Mouse (Mus musculus) myocyte (in vitro differentiated cells): ENCODE results near the gene Rtl8c. TPM values are rescaled to one million over a fixed set of nuclear protein-coding genes. Genes with fewer than 3 reads are reported as not detected.
"Not testable (repeated sequence)": the region's sequence is repeated elsewhere in the genome, so short reads cannot be mapped to it uniquely, and the experiment has no call there.

ENCODE experiments used
- H3K27me3 ChIP-seq: one replicate; pipeline ENCODE4 v1.6.1; 2011; ENCODE audit not compliant: control insufficient read depth, insufficient read depth, insufficient read length
- H3K36me3 ChIP-seq: one replicate; pipeline ENCODE4 v1.6.1; 2011; ENCODE audit not compliant: control insufficient read depth, insufficient read depth
- H3K4me2 ChIP-seq: one replicate; pipeline ENCODE4 v1.6.1; 2011; ENCODE audit warnings: low read depth, control low read depth
- H3K4me3 ChIP-seq: one replicate; pipeline ENCODE4 v1.5.1; 2011; ENCODE audit warnings: mild to moderate bottlenecking, control low read depth, moderate library complexity
- H3K79me2 ChIP-seq: one replicate; pipeline ENCODE4 v1.6.1; 2011; ENCODE audit not compliant: control insufficient read depth, insufficient read depth
- H3ac ChIP-seq: one replicate; pipeline ENCODE4 v1.6.1; 2011; ENCODE audit not compliant: control insufficient read depth, insufficient read length
- CEBPB ChIP-seq: IDR thresholded peaks from 2 replicates; pipeline ENCODE4 v1.6.1; 2011; ENCODE audit warnings: mild to moderate bottlenecking, moderate library complexity; ENCODE audit not compliant: poor library complexity, insufficient read depth, severe bottlenecking
- E2F4 ChIP-seq: IDR thresholded peaks from one replicate; pipeline ENCODE4 v1.6.1; 2011; ENCODE audit warnings: mild to moderate bottlenecking, control low read depth, moderate library complexity; ENCODE audit not compliant: insufficient read depth
- MAX ChIP-seq: IDR thresholded peaks from one replicate; pipeline ENCODE4 v1.6.1; 2011; ENCODE audit warnings: low read depth, mild to moderate bottlenecking, control low read depth
- MYOD1 ChIP-seq, 3 experiments: IDR thresholded peaks; one replicate each; pipeline ENCODE4 v1.6.1; 2011; ENCODE audit warnings: control low read depth in 2 of 3, low read depth in 2 of 3, mild to moderate bottlenecking in 2 of 3, moderate library complexity in 1 of 3; ENCODE audit not compliant: insufficient read length in 2 of 3, control insufficient read depth in 1 of 3
- MYOG ChIP-seq, 3 experiments: IDR thresholded peaks; one replicate each; pipeline ENCODE4 v1.6.1; 2011; ENCODE audit warnings: control low read depth in 2 of 3, low read depth in 2 of 3, mild to moderate bottlenecking in 2 of 3; ENCODE audit not compliant: insufficient read length in 2 of 3, control insufficient read depth in 1 of 3, insufficient read depth in 1 of 3
- POLR2A ChIP-seq: IDR thresholded peaks from one replicate; pipeline ENCODE4 v1.6.1; 2011; ENCODE audit warnings: low read depth, mild to moderate bottlenecking, control low read depth, moderate library complexity; ENCODE audit not compliant: insufficient read length
- POLR2AphosphoS2 ChIP-seq: IDR thresholded peaks from one replicate; pipeline ENCODE4 v1.6.1; 2011; ENCODE audit warnings: low read depth, control low read depth; ENCODE audit not compliant: insufficient read length
- REST ChIP-seq: IDR thresholded peaks from one replicate; pipeline ENCODE4 v1.6.1; 2011; ENCODE audit warnings: mild to moderate bottlenecking, control low read depth, moderate library complexity; ENCODE audit not compliant: insufficient read depth, insufficient read length
- SRF ChIP-seq: IDR thresholded peaks from one replicate; pipeline ENCODE4 v1.6.1; 2011; ENCODE audit warnings: low read depth; ENCODE audit not compliant: control insufficient read depth, insufficient read length
- TCF12 ChIP-seq: IDR thresholded peaks from one replicate; pipeline ENCODE4 v1.6.1; 2011; ENCODE audit warnings: mild to moderate bottlenecking, control low read depth; ENCODE audit not compliant: poor library complexity, insufficient read depth, severe bottlenecking
- TCF3 ChIP-seq: IDR thresholded peaks from one replicate; pipeline ENCODE4 v1.6.1; 2011; ENCODE audit warnings: low read depth, control low read depth; ENCODE audit not compliant: insufficient read length
- USF1 ChIP-seq: IDR thresholded peaks from one replicate; pipeline ENCODE4 v1.6.1; 2011; ENCODE audit warnings: low read depth, mild to moderate bottlenecking, control low read depth, moderate library complexity
- polyA plus RNA-seq: library from polyadenylated mRNA; unstranded; fragments of >200 nt; fragmentation: generic; extraction: Trizol; gene quantifications from one replicate; pipeline ENCODE4 v1.2.1, GENCODE M21; 2012; ENCODE audit warnings: missing spikeins

Gene Rtl8c
- polyA plus RNA-seq = 3.3 TPM

GRCm38 (mm10) chrX:53607242-53608121 lies at the start of gene Rtl8c:
Gene Rtl8c (plus strand): TSS chrX:53608032.
- H3K4me3 ChIP-seq = no peak within 1 kb of the TSS
- no peaks in the 10 kb centered on the region for H3K36me3 ChIP-seq
- no peak within 1 kb of the TSS for H3ac ChIP-seq
- peak within 1 kb of the TSS; percentile 50 for H3K4me2 ChIP-seq
- no peaks in the 10 kb centered on the region for H3K27me3 ChIP-seq
- no peak for TF ChIP-seq MYOD1 (IDR thresholded peaks at IDR 0.05; ENCODE audit: control insufficient read depth in 1 of 3, insufficient read length in 2 of 3, low read depth in 2 of 3)
- TF ChIP-seq CEBPB = no peak
- TF ChIP-seq TCF3 = no peak
- TF ChIP-seq USF1 = no peak
- no peak for TF ChIP-seq REST
- no peak for TF ChIP-seq MAX
- no peak for TF ChIP-seq POLR2A
- H3K79me2 ChIP-seq = no peaks in the 10 kb centered on the region

GRCm38 (mm10) chrX:53579311-53579710 lies 28.5 kb upstream of the Rtl8c start:
- Histone ChIP-seq H3K4me3 (no peak overlapping the region), H3ac (no peak overlapping the region), H3K4me2 (no peak overlapping the region), H3K79me2 (no peaks in the 10 kb centered on the region), H3K27me3 (no peaks in the 10 kb centered on the region), H3K36me3 (no peaks in the 10 kb centered on the region)
- TF ChIP-seq SRF = no peak
- TF ChIP-seq MYOG (IDR thresholded peaks at IDR 0.05; ENCODE audit: control insufficient read depth in 1 of 3, insufficient read depth in 1 of 3, insufficient read length in 2 of 3, low read depth in 2 of 3) = no peak
- TF ChIP-seq POLR2AphosphoS2 = no peak
- no peak for TF ChIP-seq REST
- TF ChIP-seq TCF3 = no peak
- TF ChIP-seq CEBPB = no peak
- TF ChIP-seq USF1 = no peak
- no peak for TF ChIP-seq E2F4
- TF ChIP-seq MAX = no peak
- no peak for TF ChIP-seq MYOD1 (IDR thresholded peaks at IDR 0.05; ENCODE audit: control insufficient read depth in 1 of 3, insufficient read length in 2 of 3, low read depth in 2 of 3)
- TF ChIP-seq TCF12 = no peak
- no peak for TF ChIP-seq POLR2A

- not testable (repeated sequence) for H3K79me2 ChIP-seq, H3K36me3 ChIP-seq, H3ac ChIP-seq, H3K4me3 ChIP-seq, H3K27me3 ChIP-seq, H3K4me2 ChIP-seq
Observed at GRCm38 (mm10) chrX:53581407-53581806, 26.4 kb upstream of the Rtl8c start.

DNA sequence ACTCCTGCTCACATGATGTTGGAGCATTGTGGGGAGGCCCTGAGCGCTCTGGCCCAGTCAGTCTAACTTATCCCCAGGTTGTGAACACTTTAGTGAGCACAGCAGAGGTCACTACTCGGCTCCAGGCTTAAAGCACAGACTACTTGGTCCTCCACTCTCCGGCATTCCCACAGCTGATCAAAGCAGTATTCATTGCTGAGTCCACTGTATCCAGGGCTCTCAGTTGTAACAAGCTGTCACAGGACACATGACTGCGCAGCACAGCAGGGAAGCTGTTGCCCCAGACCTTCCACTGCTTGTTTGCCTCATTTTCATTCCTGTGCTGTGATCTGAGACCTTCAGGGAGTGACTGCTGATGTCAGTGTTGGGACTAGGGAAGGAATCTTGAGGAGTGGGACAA lies 24.4 kb upstream of the Rtl8c start:
- not testable (repeated sequence) for H3K79me2 ChIP-seq, H3K4me3 ChIP-seq, H3K27me3 ChIP-seq, H3K4me2 ChIP-seq, H3ac ChIP-seq, H3K36me3 ChIP-seq

DNA sequence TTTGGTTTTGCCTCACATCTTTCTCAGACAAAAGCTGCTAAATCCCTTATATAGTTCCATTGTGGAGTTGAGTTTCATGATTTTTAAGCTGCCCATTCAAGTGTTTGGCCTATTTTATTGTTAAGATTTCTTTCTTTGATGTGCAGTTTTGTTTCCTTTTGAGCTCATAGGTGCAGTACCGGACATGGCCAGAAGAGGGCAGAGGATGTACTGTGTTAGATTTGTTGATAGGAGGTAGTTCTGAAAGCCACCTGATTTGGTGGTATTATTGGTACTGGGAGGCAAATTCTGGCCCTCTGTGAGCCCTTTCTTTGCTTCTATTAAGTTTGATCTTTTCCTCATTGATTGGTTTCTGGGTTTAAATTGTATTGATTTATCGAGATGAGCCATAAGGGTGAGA lies 7.8 kb upstream of the Rtl8c start:
- not testable (repeated sequence) for H3K79me2 ChIP-seq, H3K4me2 ChIP-seq, H3K4me3 ChIP-seq, H3ac ChIP-seq, H3K36me3 ChIP-seq, H3K27me3 ChIP-seq

- H3K79me2 ChIP-seq, H3K36me3 ChIP-seq, H3K4me3 ChIP-seq, H3K27me3 ChIP-seq, H3K4me2 ChIP-seq, H3ac ChIP-seq: not testable (repeated sequence)
Observed at GRCm38 (mm10) chrX:53606176-53606575, 1.7 kb upstream of the Rtl8c start.
